In genomic region chr10:81620786-81621185, GRCm38 (mm10) we compare ENCODE assay signal across 24 mouse cellular contexts. TPM values are rescaled to one million over a fixed set of nuclear protein-coding genes. Genes with fewer than 3 reads are reported as not detected.
A peak's percentile ranks its signal among the peaks of the same experiment; 100 is the strongest.
DNase-seq lines count a peak whose midpoint lies in the region; ATAC-seq and TF ChIP-seq lines count a peak whose summit lies in the region.
"Had no signal": no experiment of that assay in that cellular context is flagged by ENCODE, and none has a peak within 500 bp of the region (broad histone marks: within the 10 kb centered on the region; RNA-seq: fewer than 3 reads in every experiment).

No protein-coding gene starts in this region.

- TF ChIP-seq CTCF in hindbrain, postnatal 0 days (IDR thresholded peaks at IDR 0.05; ENCODE audit: low read depth), result no peak

- 60% methylated on average over 9 of the region's 9 CpGs for WGBS in hindbrain, postnatal 0 days
- 55% methylated on average over 9 of the region's 9 CpGs for WGBS in hindbrain, embryonic 16.5 days
- WGBS in embryonic facial prominence, embryonic 15.5 days, result 55% methylated on average over 9 of the region's 9 CpGs

- H3K4me1 ChIP-seq in hindbrain, postnatal 0 days (ENCODE audit: insufficient read depth, low read length), result no peaks in the 10 kb centered on the region
- H3K4me1 ChIP-seq in hindbrain, embryonic 16.5 days (ENCODE audit: control insufficient read depth, insufficient read depth, low read depth, low read length), result no peaks in the 10 kb centered on the region
- 0 out of 2 replicates have a peak, but pooled peaks cover 3% of the 10 kb centered on the region for H3K4me1 ChIP-seq in embryonic facial prominence, embryonic 15.5 days

- intact Hi-C loops in heart, postnatal 25 days (cut with DNase I), result loop anchor here (10.0 kb wide), 1 partner anchor 1004 kb away; the partner anchor contains the start of genes 1190007I07Rik and Tdg

- peak; percentile 46 for DNase-seq in hindbrain, postnatal 0 days (ENCODE audit: low spot score)
- peak; percentile 76 for DNase-seq in ZHBTc4 (ENCODE audit: low read depth, low spot score)
- DNase-seq in right cerebral cortex, postnatal 4 days, result no peak
- DNase-seq in adrenal gland, adult 8-10 months, result no peak
- no peak for DNase-seq in heart, postnatal 25 days (ENCODE audit: low spot score)
- DNase-seq: adrenal gland, adult 2 months; adrenal gland, postnatal 25 days; B cell, adult 2 months; cerebellum, adult 11-12 months; cerebellum, adult 9-10 months; cerebellum, postnatal 25 days; embryo, embryonic 11 days; forebrain, postnatal 0 days; gastrocnemius, adult 2 months; gastrocnemius, postnatal 14 days; heart, postnatal 36 days; kidney, adult 2 months had no signal

- H3K27me3 ChIP-seq in hindbrain, postnatal 0 days (ENCODE audit: insufficient read depth, low read length), result no peaks in the 10 kb centered on the region
- no peaks in the 10 kb centered on the region for H3K27me3 ChIP-seq in hindbrain, embryonic 16.5 days (replicated peaks; ENCODE audit: control insufficient read depth, insufficient read depth, low read length)
- H3K27me3 ChIP-seq in embryonic facial prominence, embryonic 15.5 days, result no peaks in the 10 kb centered on the region
- H3K27me3 ChIP-seq: hindbrain, embryonic 13.5 days had no signal

- H3K9ac ChIP-seq in hindbrain, postnatal 0 days (replicated peaks; ENCODE audit: low read length), result no peak overlapping the region
- no peak overlapping the region for H3K9ac ChIP-seq in hindbrain, embryonic 16.5 days (ENCODE audit: low read depth, low read length)
- H3K9ac ChIP-seq in embryonic facial prominence, embryonic 15.5 days, result no peak overlapping the region
- H3K9ac ChIP-seq: forebrain, postnatal 0 days; hindbrain, embryonic 13.5 days had no signal

- no peak overlapping the region for H3K4me3 ChIP-seq in hindbrain, postnatal 0 days (ENCODE audit: low read length)
- no peak overlapping the region for H3K4me3 ChIP-seq in hindbrain, embryonic 16.5 days (ENCODE audit: low read length)
- H3K4me3 ChIP-seq in embryonic facial prominence, embryonic 15.5 days (replicated peaks), result no peak overlapping the region
- H3K4me3 ChIP-seq: gastrocnemius, adult 2 months; hindbrain, embryonic 10.5 days; hindbrain, embryonic 13.5 days had no signal

- H3K4me2 ChIP-seq in hindbrain, postnatal 0 days (ENCODE audit: low read depth, low read length), result no peak overlapping the region
- no peak overlapping the region for H3K4me2 ChIP-seq in hindbrain, embryonic 16.5 days (ENCODE audit: low read length)
- H3K4me2 ChIP-seq in embryonic facial prominence, embryonic 15.5 days (replicated peaks), result no peak overlapping the region
- H3K4me2 ChIP-seq: heart, embryonic 11.5 days; hindbrain, embryonic 13.5 days had no signal

- no peak overlapping the region for H3K27ac ChIP-seq in hindbrain, postnatal 0 days
- no peak overlapping the region for H3K27ac ChIP-seq in hindbrain, embryonic 16.5 days (ENCODE audit: low read depth, low read length)
- 0 out of 2 replicates have a peak overlapping the region, but pooled peaks have one; percentile 11 for H3K27ac ChIP-seq in embryonic facial prominence, embryonic 15.5 days (replicated peaks)
- H3K27ac ChIP-seq: gastrocnemius, adult 2 months; hindbrain, embryonic 10.5 days; hindbrain, embryonic 13.5 days had no signal

- peaks cover 21% of the 10 kb centered on the region for H3K36me3 ChIP-seq in hindbrain, postnatal 0 days (ENCODE audit: insufficient read depth, low read length)
- H3K36me3 ChIP-seq in hindbrain, embryonic 16.5 days (ENCODE audit: control insufficient read depth, insufficient read depth, low read length), result peaks cover 14% of the 10 kb centered on the region
- H3K36me3 ChIP-seq in embryonic facial prominence, embryonic 15.5 days, result peaks cover 53% of the 10 kb centered on the region

- ATAC-seq in hindbrain, postnatal 0 days, result no peak
- no peak for ATAC-seq in hindbrain, embryonic 16.5 days
- no peak for ATAC-seq in embryonic facial prominence, embryonic 15.5 days (ENCODE audit: insufficient number of reproducible peaks, low FRiP score, low TSS enrichment, low read depth)
- ATAC-seq: forebrain, embryonic 14.5 days; forebrain, postnatal 0 days; intestine, postnatal 0 days had no signal

- H3K9me3 ChIP-seq in hindbrain, postnatal 0 days (ENCODE audit: low read length), result no peaks in the 10 kb centered on the region
- H3K9me3 ChIP-seq in hindbrain, embryonic 16.5 days (ENCODE audit: control insufficient read depth, low read length), result no peaks in the 10 kb centered on the region
- no peaks in the 10 kb centered on the region for H3K9me3 ChIP-seq in embryonic facial prominence, embryonic 15.5 days (replicated peaks)
- H3K9me3 ChIP-seq: hindbrain, embryonic 10.5 days; hindbrain, embryonic 13.5 days had no signal

RNA-seq across cellular contexts. Expression of gene Sirt6, which starts 6.8 kb away (rescaled TPM):
- 22.4 and 31.5 TPM in 2 replicates for total RNA-seq in hindbrain, postnatal 0 days (2014; rRNA removed)
- 39.0 and 40.9 TPM in 2 replicates for polyA plus RNA-seq in hindbrain, postnatal 0 days (2015; fragmentation: Nextera tagmentation; extraction: Ambion mirVana)
- polyA plus RNA-seq in hindbrain, embryonic 16.5 days (2015; fragmentation: Nextera tagmentation; extraction: Ambion mirVana), result 35.8 and 46.0 TPM in 2 replicates
- 40.5 and 41.0 TPM in 2 replicates for polyA plus RNA-seq in embryonic facial prominence, embryonic 15.5 days (2015; fragmentation: Nextera tagmentation; extraction: Ambion mirVana)
- 10 to 100 TPM; 14.7 to 34.5 (median 26.5) TPM for total RNA-seq in adrenal gland, adult 8-10 months (2022)
- 1 to 10 TPM; 8.0 to 8.5 TPM for total RNA-seq in heart, postnatal 25 days (2021)

RNA-seq across cellular contexts. Expression of gene Ankrd24, which starts 7.6 kb away (rescaled TPM):
- total RNA-seq in hindbrain, postnatal 0 days (2014; rRNA removed), result 58.5 and 73.9 TPM in 2 replicates
- polyA plus RNA-seq in hindbrain, postnatal 0 days (2015; fragmentation: Nextera tagmentation; extraction: Ambion mirVana), result 17.7 and 18.6 TPM in 2 replicates
- 18.2 and 19.2 TPM in 2 replicates for polyA plus RNA-seq in hindbrain, embryonic 16.5 days (2015; fragmentation: Nextera tagmentation; extraction: Ambion mirVana)
- 14.5 and 15.0 TPM in 2 replicates for polyA plus RNA-seq in embryonic facial prominence, embryonic 15.5 days (2015; fragmentation: Nextera tagmentation; extraction: Ambion mirVana)
- 10 to 100 TPM; 24.6 to 58.2 (median 46.7) TPM for total RNA-seq in adrenal gland, adult 8-10 months (2022)
- 10 to 100 TPM in 1 of 2 experiments, 1 to 10 TPM in 1; 9.4 to 10.1 TPM for total RNA-seq in heart, postnatal 25 days (2021)

RNA-seq across cellular contexts. Expression of gene BC025920, which starts 14.7 kb away (rescaled TPM):
- 4.2 and 4.3 TPM in 2 replicates for total RNA-seq in hindbrain, postnatal 0 days (2014; rRNA removed)
- 0.97 and 1.3 TPM in 2 replicates for polyA plus RNA-seq in hindbrain, postnatal 0 days (2015; fragmentation: Nextera tagmentation; extraction: Ambion mirVana)
- polyA plus RNA-seq in hindbrain, embryonic 16.5 days (2015; fragmentation: Nextera tagmentation; extraction: Ambion mirVana), result 1.6 and 2.3 TPM in 2 replicates
- polyA plus RNA-seq in embryonic facial prominence, embryonic 15.5 days (2015; fragmentation: Nextera tagmentation; extraction: Ambion mirVana), result 0.84 and 1.3 TPM in 2 replicates
- total RNA-seq in adrenal gland, adult 8-10 months (2022), result 1 to 10 TPM; 1.2 to 1.7 (median 1.3) TPM
- 1 to 10 TPM; 1.9 to 2.8 TPM for total RNA-seq in heart, postnatal 25 days (2021)

RNA-seq across cellular contexts. Expression of gene Tle6, which starts 19.9 kb away (rescaled TPM):
- total RNA-seq in hindbrain, postnatal 0 days (2014; rRNA removed), result 5.3 and 5.4 TPM in 2 replicates
- polyA plus RNA-seq in hindbrain, postnatal 0 days (2015; fragmentation: Nextera tagmentation; extraction: Ambion mirVana), result 6.2 and 6.6 TPM in 2 replicates
- polyA plus RNA-seq in hindbrain, embryonic 16.5 days (2015; fragmentation: Nextera tagmentation; extraction: Ambion mirVana), result 9.0 and 9.2 TPM in 2 replicates
- polyA plus RNA-seq in embryonic facial prominence, embryonic 15.5 days (2015; fragmentation: Nextera tagmentation; extraction: Ambion mirVana), result 16.4 and 19.6 TPM in 2 replicates
- 100 to 1,000 TPM in 2 of 4 experiments, 10 to 100 TPM in 2; 32.2 to 138 (median 85.6) TPM for total RNA-seq in adrenal gland, adult 8-10 months (2022)
- total RNA-seq in heart, postnatal 25 days (2021), result 1 to 10 TPM; 6.7 to 7.4 TPM

RNA-seq across cellular contexts. Expression of gene Gm10778, which starts 28.1 kb away (rescaled TPM):
- 3.0 and 4.5 TPM in 2 replicates for total RNA-seq in hindbrain, postnatal 0 days (2014; rRNA removed)
- 2.7 and 2.9 TPM in 2 replicates for polyA plus RNA-seq in hindbrain, postnatal 0 days (2015; fragmentation: Nextera tagmentation; extraction: Ambion mirVana)
- polyA plus RNA-seq in hindbrain, embryonic 16.5 days (2015; fragmentation: Nextera tagmentation; extraction: Ambion mirVana), result 6.2 and 6.6 TPM in 2 replicates
- 4.2 and 4.5 TPM in 2 replicates for polyA plus RNA-seq in embryonic facial prominence, embryonic 15.5 days (2015; fragmentation: Nextera tagmentation; extraction: Ambion mirVana)
- total RNA-seq in adrenal gland, adult 8-10 months (2022), result 1 to 10 TPM; 1.4 to 4.1 (median 3.7) TPM
- 1 to 10 TPM; 1.7 to 3.0 TPM for total RNA-seq in heart, postnatal 25 days (2021)

Comparison
In these comparisons a context has a peak if more than half of its experiments do, and no peak if none do; other contexts are left out.
1. DNase-seq: peak in hindbrain, postnatal 0 days (single experiment) and ZHBTc4 (single experiment); none in right cerebral cortex, postnatal 4 days (single experiment), adrenal gland, adult 8-10 months (single experiment) and heart, postnatal 25 days (single experiment).